In the genomic region with DNA sequence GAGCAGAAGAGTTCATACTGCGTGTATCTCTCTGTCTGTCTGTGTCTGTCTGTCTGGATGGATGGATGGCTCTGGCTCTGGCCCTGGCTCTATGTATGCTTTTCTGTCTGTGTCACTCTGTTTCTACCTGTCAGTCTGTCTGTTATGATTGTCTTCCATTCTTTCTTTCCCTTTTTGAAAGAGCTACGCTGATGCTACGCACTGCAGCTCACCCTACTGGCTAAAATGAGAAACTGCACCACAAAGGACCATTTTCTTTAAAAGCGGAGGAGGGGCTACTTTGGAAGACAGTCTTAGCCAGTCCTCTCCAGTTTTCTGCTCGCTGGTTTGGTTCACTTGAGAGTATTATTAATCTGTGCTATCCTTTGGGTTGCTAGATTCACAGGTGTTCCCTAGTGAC, we compare ENCODE assay signal across 10 mouse cellular contexts.
DNase-seq lines count a peak whose midpoint lies in the region; ATAC-seq and TF ChIP-seq lines count a peak whose summit lies in the region.
"Had no signal": no experiment of that assay in that cellular context is flagged by ENCODE, and none has a peak within 500 bp of the region (broad histone marks: within the 10 kb centered on the region; RNA-seq: fewer than 3 reads in every experiment).

No protein-coding gene starts in this region.

- WGBS in heart, postnatal 0 days, result 21% methylated on average over 5 of the region's 5 CpGs

- no peak for ATAC-seq in heart, postnatal 0 days (ENCODE audit: insufficient read depth, low read depth)

- H3K36me3 ChIP-seq in heart, postnatal 0 days (replicated peaks; ENCODE audit: control insufficient read depth, insufficient read depth, low read length), result no peaks in the 10 kb centered on the region
- H3K36me3 ChIP-seq: embryonic facial prominence, embryonic 13.5 days; limb, embryonic 15.5 days had no signal

- peaks cover 46% of the 10 kb centered on the region for H3K27me3 ChIP-seq in heart, postnatal 0 days (ENCODE audit: control insufficient read depth, insufficient read depth, low read length)

- no peak overlapping the region for H3K9ac ChIP-seq in heart, postnatal 0 days (replicated peaks; ENCODE audit: low read depth, low read length)
- H3K9ac ChIP-seq: embryonic facial prominence, embryonic 13.5 days; limb, embryonic 15.5 days had no signal

- H3K4me3 ChIP-seq in heart, postnatal 0 days (ENCODE audit: low read depth, low read length), result no peak overlapping the region
- H3K4me3 ChIP-seq: embryonic facial prominence, embryonic 13.5 days; limb, embryonic 15.5 days had no signal

- no peak for TF ChIP-seq EP300 in heart, postnatal 0 days (IDR thresholded peaks at IDR 0.05; ENCODE audit: low read depth)

- H3K9me3 ChIP-seq in heart, postnatal 0 days (replicated peaks; ENCODE audit: control insufficient read depth, low read length), result no peaks in the 10 kb centered on the region
- H3K9me3 ChIP-seq: embryonic facial prominence, embryonic 13.5 days; limb, embryonic 15.5 days had no signal

- H3K4me1 ChIP-seq in heart, postnatal 0 days (ENCODE audit: control insufficient read depth, insufficient read depth), result no peaks in the 10 kb centered on the region
- H3K4me1 ChIP-seq: embryonic facial prominence, embryonic 13.5 days; limb, embryonic 15.5 days had no signal

- no peak overlapping the region for H3K4me2 ChIP-seq in heart, postnatal 0 days (ENCODE audit: low read depth, low read length)
- H3K4me2 ChIP-seq: embryonic facial prominence, embryonic 13.5 days; limb, embryonic 15.5 days had no signal

- peak; percentile 17 for DNase-seq in heart, postnatal 0 days (ENCODE audit: low spot score)
- DNase-seq in heart, postnatal 25 days (ENCODE audit: low spot score), result no peak
- peak; percentile 77 for DNase-seq in CD4-positive, CD25-positive, alpha-beta regulatory T cell, adult 2 months (ENCODE audit: low read depth, low spot score)
- peak; percentile 60 for DNase-seq in T-cell, adult 2 months (ENCODE audit: low spot score)
- peak; percentile 31 for DNase-seq in heart, postnatal 4 days
- peak; percentile 20 to 32 for DNase-seq in left cerebral cortex, postnatal 25 days (ENCODE audit: low spot score in 2 of 2)
- peak; percentile 13 for DNase-seq in right cerebral cortex, postnatal 4 days
- DNase-seq in ovary, postnatal 36 days (ENCODE audit: low spot score), result no peak

- peak; percentile 90 for TF ChIP-seq CTCF in heart, postnatal 0 days (IDR thresholded peaks at IDR 0.05; ENCODE audit: low read depth)

- intact Hi-C loops in heart, postnatal 25 days (cut with DNase I), result loop anchor here (2.0 to 5.0 kb wide), 3 partner anchors 99 to 257 kb away; a partner anchor contains a TSS
- intact Hi-C loops in left cerebral cortex, postnatal 25 days (cut with DNase I), result loop anchor here (5.0 kb wide), 3 partner anchors 99 to 254 kb away; a partner anchor contains a TSS

- H3K27ac ChIP-seq in heart, postnatal 0 days (ENCODE audit: low read depth), result no peak overlapping the region
- H3K27ac ChIP-seq: embryonic facial prominence, embryonic 13.5 days; limb, embryonic 15.5 days had no signal

Comparison
In these comparisons a context has a peak if more than half of its experiments do, and no peak if none do; other contexts are left out.
1. DNase-seq: peak in heart, postnatal 0 days (single experiment), CD4-positive, CD25-positive, alpha-beta regulatory T cell, adult 2 months (single experiment), T-cell, adult 2 months (single experiment), heart, postnatal 4 days (single experiment), left cerebral cortex, postnatal 25 days (2 of 2) and right cerebral cortex, postnatal 4 days (single experiment); none in heart, postnatal 25 days (single experiment) and ovary, postnatal 36 days (single experiment).